Mouse (Mus musculus) stomach, embryonic 15.5 days (tissue): ENCODE measurements around the gene Rin3. TPM values are rescaled to one million over a fixed set of nuclear protein-coding genes. Genes with fewer than 3 reads are reported as not detected.
A peak's percentile ranks its signal among the peaks of the same experiment; 100 is the strongest.

Experiments used
- ATAC-seq: fragments of 200-750 bp; cut with Nextera tagmentation; 2 replicates; pipeline ENCODE4 v1.8.0; 2017; ENCODE audit warnings: low read depth, moderate number of reproducible peaks, moderate TSS enrichment; ENCODE audit not compliant: insufficient read depth, low FRiP score
- H3K27ac ChIP-seq: fragments of 300-500 bp; sonication (generic); 2 replicates; pipeline ENCODE4 v1.5.1; 2015; ENCODE audit warnings: mild to moderate bottlenecking, inconsistent platforms
- H3K27me3 ChIP-seq: fragments of 300-500 bp; sonication (generic); replicated peaks from 2 replicates; pipeline ENCODE4 v1.6.1; 2015; ENCODE audit warnings: inconsistent platforms
- H3K36me3 ChIP-seq: fragments of 300-500 bp; sonication (generic); 2 replicates; pipeline ENCODE4 v1.6.1; 2015; ENCODE audit warnings: inconsistent platforms
- H3K4me1 ChIP-seq: fragments of 300-500 bp; sonication (generic); 2 replicates; pipeline ENCODE4 v1.6.1; 2015; ENCODE audit warnings: inconsistent platforms
- H3K4me2 ChIP-seq: fragments of 300-500 bp; sonication (generic); 2 replicates; pipeline ENCODE4 v1.6.1; 2015; ENCODE audit warnings: mild to moderate bottlenecking, inconsistent platforms
- H3K4me3 ChIP-seq: fragments of 300-500 bp; sonication (generic); replicated peaks from 2 replicates; pipeline ENCODE4 v1.5.1; 2015; ENCODE audit warnings: inconsistent platforms
- H3K9ac ChIP-seq: fragments of 300-500 bp; sonication (generic); 2 replicates; pipeline ENCODE4 v1.6.1; 2015; ENCODE audit warnings: inconsistent platforms
- H3K9me3 ChIP-seq: fragments of 300-500 bp; sonication (generic); 2 replicates; pipeline ENCODE4 v1.6.1; 2016; ENCODE audit warnings: inconsistent platforms
- WGBS: fragments of 180-500 bp; shearing (Covaris S2); methylation state at CpG from one replicate; pipeline ENCODE4 v1.1.7; 2015; 5-methylcytosine and 5-hydroxymethylcytosine counted together
- polyA plus RNA-seq: library from polyadenylated mRNA; unstranded; fragments of >200 nt; fragmentation: Nextera tagmentation; extraction: Ambion mirVana; gene quantifications from 2 replicates; pipeline ENCODE4 v1.2.1, GENCODE M21; 2015

Gene Rin3
- polyA plus RNA-seq, 1 experiment from 2014 or later = 10.5 TPM

DNA sequence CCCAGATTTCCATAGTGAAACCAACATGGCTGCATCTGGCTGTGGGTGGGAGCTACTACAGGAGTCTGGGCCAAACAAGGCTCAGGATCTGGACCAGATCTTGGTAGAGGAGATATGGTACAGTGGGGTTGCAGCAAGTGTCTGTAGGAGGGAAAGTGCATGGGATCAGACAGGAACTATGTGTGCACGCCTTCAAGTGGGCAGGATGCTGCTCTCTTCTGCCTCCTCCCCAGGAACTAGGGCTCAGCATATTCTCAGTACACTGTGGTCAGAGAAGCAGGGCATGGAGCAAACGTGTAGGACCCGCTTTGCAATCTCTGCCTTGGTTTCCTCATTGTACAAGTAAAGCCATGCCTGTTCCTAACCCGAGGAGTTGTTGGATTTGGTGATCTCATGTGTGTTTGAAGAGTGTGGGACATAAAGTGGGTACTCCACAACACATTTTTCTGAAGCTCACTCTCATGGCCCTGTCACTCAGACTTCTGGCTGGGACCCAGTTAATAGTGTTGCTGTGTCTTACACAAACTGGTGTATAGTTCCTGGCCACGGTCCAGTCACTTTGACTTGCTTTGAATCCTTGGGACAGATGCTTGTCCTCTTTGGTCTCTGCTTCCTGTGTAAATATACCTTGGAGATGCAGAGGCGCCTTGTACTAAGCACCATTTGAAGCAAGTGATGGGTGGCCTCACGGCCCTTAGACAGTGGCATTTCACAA, 9.8 kb downstream of the Rin3 start:
- H3K4me2 ChIP-seq = no peak overlapping the region
- no peak overlapping the region for H3K4me3 ChIP-seq
- H3K9ac ChIP-seq = no peak overlapping the region
- no peak for ATAC-seq
- no peaks in the 10 kb centered on the region for H3K9me3 ChIP-seq
- WGBS = 75% methylated on average over 7 of the region's 7 CpGs
- no peaks in the 10 kb centered on the region for H3K27me3 ChIP-seq
- H3K4me1 ChIP-seq = peaks cover 22% of the 10 kb centered on the region
- no peaks in the 10 kb centered on the region for H3K36me3 ChIP-seq
- H3K27ac ChIP-seq = no peak overlapping the region

DNA sequence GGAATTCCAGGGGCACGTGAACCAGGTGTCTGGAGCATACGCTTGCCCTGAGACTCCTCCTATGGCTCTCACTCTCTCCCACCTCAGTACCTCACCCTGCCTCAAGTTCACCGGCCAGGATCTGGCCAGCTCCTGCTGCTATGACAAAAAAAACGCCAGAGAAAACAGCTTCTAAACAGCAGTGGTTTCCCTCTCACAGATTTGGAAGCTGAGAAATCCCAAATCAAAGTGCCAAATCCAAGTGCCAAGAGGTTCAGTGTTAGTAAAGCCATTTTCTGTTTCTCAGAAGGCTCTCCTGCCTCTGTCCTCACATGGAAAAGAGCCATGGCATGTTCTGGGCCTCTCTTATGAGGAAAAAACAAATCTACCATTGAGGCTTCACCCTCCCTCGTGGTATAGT, 11.8 kb downstream of the Rin3 start:
- no peak for ATAC-seq

DNA sequence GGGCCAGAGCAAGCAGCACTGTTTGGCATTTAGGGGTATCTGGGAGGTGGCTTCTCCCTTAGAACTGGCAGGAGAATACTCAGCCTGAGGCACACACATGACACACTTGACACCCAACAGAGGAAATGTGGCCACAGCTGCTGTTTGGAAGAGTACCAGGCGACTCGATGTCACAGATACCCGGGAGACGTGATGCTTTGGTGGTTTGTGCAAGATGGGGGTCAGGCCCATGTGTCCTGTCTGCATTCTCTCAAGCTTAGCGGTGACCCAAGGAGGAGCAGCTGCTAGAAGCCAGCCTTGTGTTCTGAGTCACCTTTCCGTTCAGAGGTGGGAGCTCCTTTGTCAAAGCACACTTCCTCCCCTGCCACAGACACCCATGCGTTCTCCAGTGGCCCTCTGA, 12.4 kb downstream of the Rin3 start:
- H3K4me2 ChIP-seq = no peak overlapping the region
- H3K4me1 ChIP-seq = peaks cover 14% of the 10 kb centered on the region
- H3K27ac ChIP-seq = no peak overlapping the region
- ATAC-seq = no peak
- H3K36me3 ChIP-seq = no peaks in the 10 kb centered on the region
- no peak overlapping the region for H3K4me3 ChIP-seq
- H3K27me3 ChIP-seq = no peaks in the 10 kb centered on the region
- no peak overlapping the region for H3K9ac ChIP-seq
- WGBS = 64% methylated on average over 7 of the region's 7 CpGs
- no peaks in the 10 kb centered on the region for H3K9me3 ChIP-seq

More for the DNA sequence above, 11.8 kb downstream of the Rin3 start:
- H3K4me2 ChIP-seq = no peak overlapping the region
- no peaks in the 10 kb centered on the region for H3K27me3 ChIP-seq
- no peak overlapping the region for H3K4me3 ChIP-seq
- no peak overlapping the region for H3K9ac ChIP-seq
- WGBS = 75% methylated on average over 5 of the region's 5 CpGs
- H3K9me3 ChIP-seq = no peaks in the 10 kb centered on the region
- H3K36me3 ChIP-seq = no peaks in the 10 kb centered on the region
- H3K27ac ChIP-seq = no peak overlapping the region
- peaks cover 14% of the 10 kb centered on the region for H3K4me1 ChIP-seq

DNA sequence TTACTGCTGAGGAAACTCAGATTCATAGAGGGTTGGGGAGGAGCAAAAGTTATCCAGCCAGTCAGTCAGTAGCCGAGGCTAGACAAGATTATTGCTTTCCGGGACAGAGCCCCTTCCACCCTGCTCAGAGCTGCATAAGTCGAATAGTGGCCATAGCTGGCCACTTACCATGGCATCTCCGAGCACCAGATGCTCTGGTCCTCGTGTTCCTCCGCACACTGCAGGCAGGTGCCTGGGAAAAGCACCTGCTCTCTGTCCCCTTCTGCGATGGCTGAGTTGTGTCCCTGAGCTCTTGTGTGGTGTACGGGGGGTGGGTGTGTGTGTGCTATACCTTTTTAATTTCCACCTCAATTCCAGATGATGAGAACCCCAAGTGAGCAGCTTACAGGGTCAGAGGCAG, 12.8 kb downstream of the Rin3 start:
- no peak for ATAC-seq

DNA sequence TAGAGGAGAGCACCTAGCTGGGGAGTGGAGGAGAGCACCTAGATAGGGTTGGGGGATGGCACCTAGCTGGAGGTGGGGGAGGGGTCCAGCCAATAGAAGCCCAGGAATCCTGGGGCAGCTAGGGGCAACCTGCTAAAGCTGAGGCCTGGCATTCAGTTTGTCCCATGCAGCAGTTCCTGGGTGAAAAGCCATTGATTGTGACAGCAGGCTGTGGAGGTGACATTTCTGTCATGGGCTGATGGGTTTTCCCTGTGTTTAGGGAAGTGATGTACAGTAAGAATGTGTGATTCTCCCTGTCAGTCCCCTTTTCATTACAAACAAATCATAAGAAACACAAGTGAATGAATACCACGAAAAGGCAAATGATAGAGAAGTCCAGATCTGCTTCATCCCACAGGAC, 13.5 kb downstream of the Rin3 start:
- no peaks in the 10 kb centered on the region for H3K9me3 ChIP-seq
- peaks cover 17% of the 10 kb centered on the region for H3K4me1 ChIP-seq
- ATAC-seq = no peak
- H3K4me3 ChIP-seq = no peak overlapping the region
- H3K27ac ChIP-seq = no peak overlapping the region
- H3K36me3 ChIP-seq = no peaks in the 10 kb centered on the region
- 82% methylated on average over 1 of the region's 1 CpGs for WGBS
- H3K27me3 ChIP-seq = no peaks in the 10 kb centered on the region
- no peak overlapping the region for H3K4me2 ChIP-seq
- H3K9ac ChIP-seq = no peak overlapping the region

More for the DNA sequence above, 12.8 kb downstream of the Rin3 start:
- 82% methylated on average over 8 of the region's 8 CpGs for WGBS
- no peak overlapping the region for H3K4me2 ChIP-seq
- no peaks in the 10 kb centered on the region for H3K27me3 ChIP-seq
- H3K9ac ChIP-seq = no peak overlapping the region
- H3K9me3 ChIP-seq = no peaks in the 10 kb centered on the region
- H3K4me3 ChIP-seq = no peak overlapping the region
- peaks cover 14% of the 10 kb centered on the region for H3K4me1 ChIP-seq
- H3K27ac ChIP-seq = no peak overlapping the region
- H3K36me3 ChIP-seq = no peaks in the 10 kb centered on the region

DNA sequence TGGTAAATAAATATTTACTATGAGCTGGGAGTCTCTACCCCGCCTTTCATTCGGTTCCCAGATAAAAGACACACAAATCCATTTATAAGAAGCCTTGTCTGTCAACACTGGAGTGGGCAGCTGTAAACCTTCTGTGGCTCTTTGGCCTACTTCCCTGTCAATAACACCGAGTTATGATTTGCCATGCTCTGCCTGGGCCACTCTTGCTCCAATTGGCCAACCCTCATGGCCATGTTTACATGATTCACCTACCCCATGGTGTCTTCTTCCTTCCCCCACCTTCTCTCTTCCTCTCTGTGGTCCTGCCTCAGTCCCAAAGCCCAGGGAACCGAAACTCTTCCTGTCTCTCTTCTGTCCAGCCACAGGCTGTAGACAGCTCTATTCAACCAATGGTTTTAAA, 14.1 kb downstream of the Rin3 start:
- H3K27me3 ChIP-seq = no peaks in the 10 kb centered on the region
- no peak for ATAC-seq
- no peaks in the 10 kb centered on the region for H3K36me3 ChIP-seq
- H3K4me1 ChIP-seq = peaks cover 17% of the 10 kb centered on the region
- H3K27ac ChIP-seq = no peak overlapping the region
- H3K4me2 ChIP-seq = no peak overlapping the region
- H3K4me3 ChIP-seq = no peak overlapping the region
- H3K9me3 ChIP-seq = no peaks in the 10 kb centered on the region
- WGBS = 64% methylated on average over 4 of the region's 4 CpGs
- H3K9ac ChIP-seq = no peak overlapping the region

DNA sequence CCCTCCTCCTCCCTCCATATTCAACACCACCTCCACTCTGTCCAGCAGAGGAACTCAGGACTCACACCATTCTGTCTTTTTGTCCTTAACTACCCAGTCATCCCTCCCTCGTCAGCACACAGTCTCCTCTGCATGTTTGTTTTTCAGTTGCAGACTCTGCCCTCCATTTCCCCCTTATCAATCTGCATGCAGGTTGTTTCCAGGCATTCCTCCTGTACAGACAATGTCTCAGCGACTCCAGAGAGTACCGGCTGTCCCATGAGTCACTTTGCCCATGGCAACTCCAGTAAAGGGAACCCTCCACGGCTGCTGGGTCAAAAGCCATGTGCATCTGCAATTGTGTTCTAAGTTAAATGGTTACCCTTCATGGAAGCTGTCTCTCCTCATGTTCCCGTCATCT, 16.4 kb downstream of the Rin3 start:
- Histone ChIP-seq H3K4me3 (no peak overlapping the region), H3K4me1 (peaks cover 28% of the 10 kb centered on the region), H3K27ac (no peak overlapping the region), H3K9me3 (no peaks in the 10 kb centered on the region), H3K36me3 (no peaks in the 10 kb centered on the region), H3K4me2 (no peak overlapping the region), H3K27me3 (no peaks in the 10 kb centered on the region), H3K9ac (no peak overlapping the region)
- ATAC-seq = no peak
- 40% methylated on average over 5 of the region's 5 CpGs for WGBS

DNA sequence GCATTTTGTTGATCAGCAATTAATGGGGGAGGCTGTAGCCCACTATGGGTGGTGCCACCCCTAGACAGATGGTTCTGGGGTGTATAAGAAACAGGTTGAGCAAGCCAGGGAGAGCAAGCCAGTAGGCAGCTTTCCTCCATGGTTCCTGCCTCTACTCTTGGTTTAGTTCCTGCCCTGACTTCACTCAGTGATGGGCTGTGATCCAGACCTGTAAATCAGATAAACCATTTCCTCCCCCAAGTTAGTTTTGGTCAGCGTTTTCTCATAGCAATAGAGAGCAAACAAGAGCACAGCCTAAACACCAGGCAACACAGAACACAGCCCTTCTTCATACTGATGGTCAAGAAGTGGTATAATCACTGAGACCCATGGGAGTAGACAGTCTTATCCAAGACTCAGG, 18.7 kb downstream of the Rin3 start:
- no peak for ATAC-seq
- H3K36me3 ChIP-seq = no peaks in the 10 kb centered on the region
- H3K4me3 ChIP-seq = no peak overlapping the region
- peaks cover 38% of the 10 kb centered on the region for H3K4me1 ChIP-seq
- no peaks in the 10 kb centered on the region for H3K27me3 ChIP-seq
- H3K27ac ChIP-seq = no peak overlapping the region
- H3K9me3 ChIP-seq = no peaks in the 10 kb centered on the region
- H3K4me2 ChIP-seq = no peak overlapping the region
- no peak overlapping the region for H3K9ac ChIP-seq
- WGBS = 76% methylated on average over 1 of the region's 1 CpGs

DNA sequence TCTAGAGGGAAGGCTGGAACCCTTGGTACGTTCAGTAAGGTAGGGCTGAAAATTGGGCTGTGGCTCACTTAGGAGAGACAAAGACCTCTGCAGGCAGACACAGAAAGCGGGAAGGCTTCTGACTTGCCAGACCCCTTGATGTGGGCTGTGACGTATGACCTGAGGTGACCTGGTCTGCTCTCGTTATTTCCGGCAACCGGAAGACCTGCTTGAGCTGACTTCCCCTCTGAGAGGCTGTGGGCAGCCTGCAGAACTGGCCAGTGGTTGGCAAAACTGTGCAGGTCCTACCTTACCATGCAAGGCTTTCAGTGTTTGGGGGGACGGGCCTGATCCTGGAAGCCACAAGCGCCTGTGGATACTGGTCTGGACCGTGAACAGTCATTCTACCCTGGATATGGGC, 19.5 kb downstream of the Rin3 start:
- WGBS = 73% methylated on average over 9 of the region's 9 CpGs

DNA sequence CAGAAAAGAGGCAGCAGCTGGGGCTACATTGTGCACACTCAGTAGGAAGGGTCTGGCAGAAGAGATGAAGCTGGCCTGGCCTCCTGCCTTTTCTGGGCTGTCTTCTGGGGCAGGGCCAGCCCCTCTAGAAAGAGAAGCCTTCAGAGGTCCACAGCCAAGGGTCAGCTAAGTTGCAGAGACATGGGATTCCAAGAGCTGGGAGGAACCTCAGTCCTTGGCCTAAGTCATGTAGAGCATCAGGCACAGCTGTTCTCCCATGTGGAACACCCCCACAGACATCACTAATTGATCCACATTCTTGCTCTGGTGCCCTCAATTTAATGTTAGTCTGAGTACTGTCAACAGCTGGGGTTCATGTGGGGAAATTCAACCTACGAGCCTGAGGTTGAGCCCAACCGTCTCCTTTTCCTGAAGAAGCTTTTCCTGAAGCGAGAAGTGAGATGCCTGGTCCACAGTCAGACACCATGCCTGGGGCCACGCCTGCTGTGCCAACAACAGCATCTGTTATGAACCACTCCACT, 20.0 kb downstream of the Rin3 start:
- Histone ChIP-seq H3K9ac (no peak overlapping the region), H3K36me3 (no peaks in the 10 kb centered on the region), H3K27me3 (no peaks in the 10 kb centered on the region), H3K4me1 (peaks cover 41% of the 10 kb centered on the region), H3K4me2 (no peak overlapping the region), H3K9me3 (no peaks in the 10 kb centered on the region), H3K4me3 (no peak overlapping the region), H3K27ac (peak overlapping the region; percentile 46)
- WGBS = 48% methylated on average over 4 of the region's 4 CpGs
- peak; percentile 51; the same call in 1 of the 2 replicates for ATAC-seq

More for the DNA sequence above, 19.5 kb downstream of the Rin3 start:
- H3K27me3 ChIP-seq = no peaks in the 10 kb centered on the region
- no peak overlapping the region for H3K9ac ChIP-seq
- H3K4me2 ChIP-seq = no peak overlapping the region
- H3K4me1 ChIP-seq = peaks cover 38% of the 10 kb centered on the region
- no peaks in the 10 kb centered on the region for H3K9me3 ChIP-seq
- no peak overlapping the region for H3K4me3 ChIP-seq
- no peak for ATAC-seq
- H3K27ac ChIP-seq = peak overlapping the region; percentile 2; the same call in 1 of the 2 replicates
- no peaks in the 10 kb centered on the region for H3K36me3 ChIP-seq

DNA sequence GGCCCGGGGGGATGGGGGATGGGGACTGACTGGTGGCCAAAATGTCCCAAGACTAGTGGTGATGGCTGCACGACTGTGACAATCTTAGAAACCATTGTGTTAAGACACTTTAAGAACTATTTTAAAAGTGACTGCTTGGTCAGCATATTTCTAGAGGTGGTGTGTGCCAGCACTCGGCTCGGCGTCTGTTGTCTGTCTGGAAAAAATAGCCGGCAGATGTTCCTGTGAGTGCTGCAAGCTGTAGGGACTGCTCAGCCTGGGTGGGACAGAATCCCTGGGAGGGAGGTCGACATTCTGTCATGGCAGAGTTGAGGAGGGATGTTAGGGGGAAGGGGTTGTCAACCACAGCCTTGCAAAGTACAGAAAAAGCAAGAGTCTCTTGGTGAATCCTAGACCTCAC, 21.0 kb downstream of the Rin3 start:
- Histone ChIP-seq H3K27me3 (no peaks in the 10 kb centered on the region), H3K9ac (no peak overlapping the region), H3K4me1 (peaks cover 51% of the 10 kb centered on the region), H3K9me3 (no peaks in the 10 kb centered on the region), H3K4me2 (no peak overlapping the region), H3K36me3 (no peaks in the 10 kb centered on the region), H3K4me3 (no peak overlapping the region), H3K27ac (0 out of 2 replicates have a peak overlapping the region, but pooled peaks have one; percentile 46)
- WGBS = 17% methylated on average over 7 of the region's 7 CpGs
- no peak for ATAC-seq

DNA sequence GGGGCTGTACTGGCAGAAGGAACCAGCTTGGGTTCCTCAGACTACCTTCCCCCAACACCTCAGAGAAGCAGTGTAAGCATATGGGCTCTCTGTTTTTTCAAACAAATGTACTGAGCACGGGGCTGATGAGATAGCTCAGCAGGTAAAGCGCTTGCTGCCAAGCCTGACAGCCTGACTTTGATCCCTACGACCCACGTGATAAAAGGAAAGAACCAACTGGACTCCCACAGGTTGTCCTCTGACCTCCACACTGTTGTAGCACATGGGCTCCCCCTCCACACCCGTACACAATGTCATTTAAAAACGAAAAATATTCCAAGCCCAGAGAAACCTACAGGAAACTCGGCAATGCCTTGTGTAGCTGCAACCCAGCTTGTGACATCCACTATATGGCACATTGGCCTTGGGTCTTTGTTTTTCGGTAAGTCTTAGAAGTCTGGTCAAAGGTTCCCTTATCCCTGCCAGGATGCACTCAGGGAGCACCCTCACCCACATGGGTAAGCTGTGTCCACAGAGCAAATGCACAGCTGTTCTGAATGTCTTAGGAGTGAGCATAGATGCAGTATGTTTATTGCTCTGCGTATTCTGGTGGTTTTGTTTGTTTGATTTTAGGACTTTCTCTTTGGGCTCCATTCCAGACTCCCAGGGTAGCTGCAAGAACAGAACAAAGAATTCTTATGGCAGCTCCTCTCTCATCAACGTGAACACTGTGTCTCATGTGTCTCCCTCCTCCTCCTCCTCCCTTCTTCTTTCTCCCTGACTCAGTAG, 22.4 kb downstream of the Rin3 start:
- H3K9me3 ChIP-seq = no peaks in the 10 kb centered on the region
- H3K4me2 ChIP-seq = no peak overlapping the region
- no peaks in the 10 kb centered on the region; the same call in 1 of the 2 replicates for H3K36me3 ChIP-seq
- H3K27ac ChIP-seq = peak overlapping the region; percentile 40; the same call in 1 of the 2 replicates
- no peak overlapping the region for H3K9ac ChIP-seq
- 40% methylated on average over 10 of the region's 10 CpGs for WGBS
- H3K27me3 ChIP-seq = no peaks in the 10 kb centered on the region
- ATAC-seq = no peak
- no peak overlapping the region for H3K4me3 ChIP-seq
- H3K4me1 ChIP-seq = peaks cover 51% of the 10 kb centered on the region
